Mouse (Mus musculus): ENCODE measurements around the gene Anxa5.

Anxa5 gene

DNA sequence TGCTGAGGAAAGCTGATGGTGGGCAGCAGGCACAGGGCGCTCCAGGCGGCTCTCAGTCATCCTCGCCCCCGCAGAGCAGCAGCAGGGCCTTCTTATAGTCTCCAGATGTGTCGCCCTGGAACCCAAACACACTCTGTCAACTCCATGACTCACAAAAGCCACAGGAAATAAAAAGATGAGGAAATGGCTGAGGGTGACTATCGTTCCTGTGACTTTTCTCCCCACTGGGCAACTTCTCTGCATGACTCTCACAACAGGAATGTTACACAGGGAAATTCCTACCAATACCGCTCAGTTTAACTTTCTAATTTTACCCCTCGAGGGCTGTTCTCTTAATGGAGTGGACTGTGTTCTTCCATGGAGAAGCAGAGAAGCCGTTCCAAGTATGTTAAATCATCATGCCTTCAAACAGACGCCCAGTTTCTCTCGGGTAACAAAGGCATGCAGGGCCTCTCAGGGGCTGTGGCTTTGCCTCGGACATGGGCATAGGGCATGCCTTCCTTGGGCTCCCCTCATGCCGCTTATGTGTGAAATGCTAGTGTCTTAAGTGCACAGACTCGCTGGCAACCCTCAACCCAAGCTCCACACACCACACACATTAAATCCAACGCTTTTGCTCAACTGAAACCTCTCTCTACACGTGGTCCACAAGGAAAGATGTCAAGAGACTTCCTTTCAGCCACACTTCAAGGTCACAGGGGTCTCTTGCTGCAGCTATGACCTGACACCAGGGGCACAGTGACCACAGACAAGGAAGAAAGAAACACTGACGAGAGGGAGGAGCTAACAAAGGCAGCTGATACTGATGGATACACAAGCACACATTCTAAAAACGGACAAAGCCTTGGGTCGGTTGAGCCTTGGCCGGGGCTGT, 26.2 kb downstream of the Anxa5 start:
- DNase-seq (ENCODE audit: low read depth, low spot score): peak; percentile 99

DNA sequence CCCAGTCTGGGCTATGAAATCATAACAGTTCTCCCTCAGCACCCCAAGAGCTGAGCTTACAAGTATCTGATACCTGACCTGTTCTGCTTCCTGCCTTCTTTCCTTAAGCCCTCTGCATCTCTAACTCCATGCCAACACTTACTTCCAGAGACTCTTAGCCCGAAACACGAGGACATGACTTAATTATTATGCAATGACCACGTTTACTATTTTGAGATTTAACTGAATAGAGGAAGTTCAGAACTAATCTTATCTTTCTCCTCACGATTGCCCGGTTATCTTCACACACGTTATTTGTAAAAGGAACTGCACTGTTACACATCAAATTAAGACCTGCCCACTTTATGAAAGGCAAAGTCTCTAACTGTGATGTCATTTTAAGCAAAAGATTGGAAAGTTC, 28.8 kb downstream of the Anxa5 start:
- no peak for DNase-seq (ENCODE audit: low read depth, low spot score)

- no peak for DNase-seq (ENCODE audit: low read depth, low spot score)
These were observed 29.2 kb downstream of the Anxa5 start for GRCm38 (mm10) chr3:36446506-36446905.

- DNase-seq (ENCODE audit: low read depth, low spot score): no peak
These were observed 29.7 kb downstream of the Anxa5 start for GRCm38 (mm10) chr3:36446041-36446440.

GRCm38 (mm10) chr3:36442426-36442825, 33.3 kb downstream of the Anxa5 start:
- DNase-seq (ENCODE audit: low read depth, low spot score): peak; percentile 85

GRCm38 (mm10) chr3:36440280-36440679, 35.4 kb downstream of the Anxa5 start:
- DNase-seq (ENCODE audit: low read depth, low spot score): no peak

DNA sequence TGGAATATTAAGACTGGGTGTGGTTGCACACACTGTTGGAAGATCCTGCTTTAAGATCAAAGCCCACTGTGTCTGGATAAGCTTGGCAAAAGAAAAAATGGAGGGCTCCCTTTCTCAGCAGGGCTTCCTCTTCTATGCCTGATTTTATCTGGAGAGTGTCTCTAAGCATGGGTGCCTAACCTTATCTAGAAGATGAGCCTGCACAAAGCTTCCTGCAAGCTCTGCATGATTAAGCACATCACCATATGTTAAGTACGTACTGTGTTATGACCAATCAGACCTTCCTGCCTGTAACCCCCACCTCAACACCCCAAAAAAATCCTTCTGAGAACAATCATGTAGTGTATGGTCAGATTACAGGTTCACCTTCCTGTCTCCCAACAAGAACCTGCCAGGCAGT, 45.3 kb downstream of the Anxa5 start:
- DNase-seq (ENCODE audit: low read depth, low spot score): no peak

DNA sequence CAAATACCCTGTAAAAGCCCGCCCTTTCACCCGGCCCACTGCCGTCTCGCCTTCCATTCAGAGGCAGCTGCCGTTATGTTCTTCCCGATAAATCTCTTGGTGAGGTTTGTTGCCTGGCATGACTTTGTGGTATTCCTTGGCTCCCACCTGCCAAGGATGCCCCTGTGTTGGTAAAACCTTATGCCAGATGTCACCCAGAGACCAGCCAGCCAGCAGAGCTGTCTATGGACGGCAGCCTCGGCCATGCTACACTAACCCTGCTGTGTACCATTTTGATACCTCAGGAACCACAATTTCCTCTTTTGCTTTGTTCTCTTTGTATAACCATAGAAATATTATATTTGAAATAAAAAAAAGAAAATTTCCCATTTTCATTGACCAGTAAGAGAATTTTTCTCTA, 48.3 kb downstream of the Anxa5 start:
- no peak for DNase-seq (ENCODE audit: low read depth, low spot score)

GRCm38 (mm10) chr3:36409456-36409855, 66.2 kb downstream of the Anxa5 start:
- no peak for DNase-seq (ENCODE audit: low read depth, low spot score)

- no peak for DNase-seq (ENCODE audit: low read depth, low spot score)
These were observed 68.7 kb downstream of the Anxa5 start for GRCm38 (mm10) chr3:36406967-36407366.

DNA sequence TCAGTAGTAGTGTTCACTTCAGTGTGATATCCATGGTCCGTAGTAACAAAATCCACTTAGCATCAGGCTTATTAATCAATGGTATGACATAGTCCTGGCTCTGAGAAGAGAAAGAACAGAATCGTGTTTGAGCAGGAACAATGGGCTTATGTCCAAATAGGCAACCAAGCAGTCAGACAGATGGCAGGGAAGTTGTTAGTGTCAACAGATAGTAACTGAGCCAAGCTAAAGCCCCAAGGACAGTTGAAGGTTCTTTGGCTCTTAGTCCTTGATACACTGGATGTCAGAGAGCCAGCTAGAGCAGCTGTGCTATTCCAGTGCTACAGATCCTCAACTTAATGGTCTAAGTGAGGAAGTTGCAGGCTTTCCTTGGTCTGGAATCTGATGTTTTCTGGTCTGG, 69.4 kb downstream of the Anxa5 start:
- peak; percentile 13 for DNase-seq (ENCODE audit: low read depth, low spot score)

DNA sequence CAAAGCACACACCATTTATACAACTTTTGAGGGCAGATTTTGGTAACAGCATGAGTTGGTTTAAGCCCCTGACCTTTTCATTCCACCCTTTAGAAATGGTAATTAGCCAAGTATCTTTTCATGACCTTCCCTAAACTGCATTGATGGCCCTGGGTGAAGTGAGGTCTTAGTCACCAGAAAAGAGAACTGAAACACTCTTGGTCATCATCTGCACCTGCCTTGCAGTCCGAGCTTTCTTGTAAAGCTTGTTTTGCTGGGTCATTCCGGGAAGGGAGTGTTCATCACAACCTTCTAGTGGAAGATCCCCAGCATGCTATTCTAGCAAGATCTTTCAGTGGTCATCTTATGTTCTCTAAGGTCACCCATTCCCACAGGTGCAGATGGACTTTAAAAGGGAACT, 73.8 kb downstream of the Anxa5 start:
- DNase-seq (ENCODE audit: low read depth, low spot score): no peak

GRCm38 (mm10) chr3:36400657-36401056, 75.0 kb downstream of the Anxa5 start:
- DNase-seq (ENCODE audit: low read depth, low spot score): no peak
